Mouse (Mus musculus) ES-E14 (cell line): ENCODE results near the gene Sephs1.

Source experiments
- CHD2 ChIP-seq: IDR thresholded peaks from 2 replicates; pipeline ENCODE4 v1.6.1; 2014; ENCODE audit warnings: mild to moderate bottlenecking, low read depth, low read length, inconsistent platforms
- ZC3H11A ChIP-seq: IDR thresholded peaks from 2 replicates; pipeline ENCODE4 v1.6.1; 2012; ENCODE audit warnings: low read depth, mild to moderate bottlenecking, inconsistent platforms, low read length, borderline replicate concordance
- ZNF384 ChIP-seq: IDR thresholded peaks from 2 replicates; pipeline ENCODE4 v1.6.1; 2012; ENCODE audit warnings: low read depth, low read length, inconsistent platforms

GRCm38 (mm10) chr2:4937931-4938330, 56.6 kb downstream of the Sephs1 start:
- TF ChIP-seq ZNF384 (no peak), CHD2 (no peak), ZC3H11A (no peak)
